Mouse (Mus musculus): ENCODE data around the gene Kctd20.
"Not testable (repeated sequence)": the region's sequence is repeated elsewhere in the genome, so short reads cannot be mapped to it uniquely, and the experiment has no call there.

Kctd20 gene

DNA sequence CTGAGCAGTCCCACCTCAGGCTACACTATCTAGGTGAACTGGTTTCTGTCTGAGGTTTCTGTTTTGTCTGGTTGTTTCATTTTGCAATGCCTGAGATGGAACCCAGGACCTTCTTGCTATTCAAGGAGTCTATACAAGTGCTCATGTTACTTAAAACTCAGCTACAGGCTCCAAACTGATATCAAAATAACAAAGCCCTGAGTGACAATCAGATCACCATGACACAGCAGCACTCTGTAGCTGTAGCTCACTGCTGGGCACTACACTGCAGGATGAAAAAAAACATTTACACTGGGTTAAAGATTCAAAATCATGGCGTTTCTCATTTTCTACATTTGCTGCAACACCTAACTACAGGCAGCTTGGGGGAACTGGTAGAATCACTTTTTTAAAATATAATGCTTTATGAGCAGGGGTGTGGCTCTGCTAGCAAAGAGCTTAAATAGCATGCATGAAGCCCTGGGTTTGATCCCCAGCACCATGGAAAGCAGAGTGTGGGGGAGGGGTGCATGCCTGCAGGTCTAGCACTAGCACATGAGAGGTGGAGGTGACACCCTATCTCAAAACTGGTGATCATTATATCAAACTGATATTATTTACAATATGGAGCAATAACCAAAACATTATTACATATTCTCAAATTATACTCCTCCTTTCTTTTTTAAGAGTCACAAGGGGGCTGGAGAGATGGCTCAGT lies 33.1 kb downstream of the Kctd20 start:
- no peak for DNase-seq (ENCODE audit: low spot score in 2 of 2)

GRCm38 (mm10) chr17:28986833-28987232 lies 35.1 kb downstream of the Kctd20 start:
- peak in 1 of 2 experiments; percentile 6 for DNase-seq (ENCODE audit: low spot score in 2 of 2)

GRCm38 (mm10) chr17:28987713-28988112 lies 36.0 kb downstream of the Kctd20 start:
- no peak for DNase-seq (ENCODE audit: low spot score in 2 of 2)

DNA sequence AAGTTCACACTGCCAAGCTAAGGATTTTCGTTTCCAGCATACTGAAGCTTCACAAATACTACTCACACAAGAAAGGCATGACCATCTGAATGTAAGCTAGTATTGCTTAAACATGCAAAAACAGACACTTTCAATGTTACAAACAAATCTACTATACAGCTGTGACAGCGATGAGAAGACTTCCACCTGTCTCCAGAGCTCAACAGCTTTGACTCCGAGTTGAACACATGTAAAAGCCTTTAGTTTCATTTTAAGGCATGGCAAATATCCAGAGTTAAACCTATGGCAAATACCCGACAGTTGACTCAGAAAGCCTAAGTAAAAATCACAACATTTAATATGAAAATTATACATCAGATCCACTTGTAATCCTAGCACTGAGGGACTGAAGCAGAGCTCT lies 36.5 kb downstream of the Kctd20 start:
- DNase-seq (ENCODE audit: low spot score in 2 of 2), result no peak

- no peak for DNase-seq (ENCODE audit: low spot score in 2 of 2)
These were observed 37.2 kb downstream of the Kctd20 start for GRCm38 (mm10) chr17:28988996-28989395.

- DNase-seq (ENCODE audit: low spot score in 2 of 2), result no peak
These were observed 38.3 kb downstream of the Kctd20 start for GRCm38 (mm10) chr17:28990060-28990459.

GRCm38 (mm10) chr17:28991286-28991685 lies 39.5 kb downstream of the Kctd20 start:
- DNase-seq (ENCODE audit: low spot score in 2 of 2), result no peak

- peak in 1 of 2 experiments; percentile 33 for DNase-seq (ENCODE audit: low spot score in 2 of 2)
These were observed 40.4 kb downstream of the Kctd20 start for GRCm38 (mm10) chr17:28992105-28992504.

DNA sequence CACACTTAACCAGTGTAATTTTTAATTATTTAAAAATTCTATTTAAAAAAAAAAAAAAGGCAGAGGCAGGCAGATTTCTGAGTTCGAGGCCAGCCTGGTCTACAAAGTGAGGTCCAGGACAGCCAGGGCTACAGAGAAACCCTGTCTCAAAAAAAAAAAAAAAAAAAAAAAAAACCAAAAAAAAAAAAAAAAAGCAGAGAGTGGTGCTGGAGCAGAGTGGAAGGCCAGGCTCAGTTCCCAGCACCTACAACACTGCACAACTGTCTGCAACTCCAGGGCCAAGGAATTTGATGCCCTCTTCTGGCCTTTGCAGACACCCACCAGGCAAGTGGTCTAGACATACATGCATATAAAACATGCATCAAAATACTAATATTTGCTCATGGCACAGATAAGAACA lies 41.3 kb downstream of the Kctd20 start:
- not testable (repeated sequence) for DNase-seq (ENCODE audit: low spot score in 2 of 2)

- DNase-seq (ENCODE audit: low spot score in 2 of 2), result no peak
These were observed 42.9 kb downstream of the Kctd20 start for GRCm38 (mm10) chr17:28994615-28995014.

DNA sequence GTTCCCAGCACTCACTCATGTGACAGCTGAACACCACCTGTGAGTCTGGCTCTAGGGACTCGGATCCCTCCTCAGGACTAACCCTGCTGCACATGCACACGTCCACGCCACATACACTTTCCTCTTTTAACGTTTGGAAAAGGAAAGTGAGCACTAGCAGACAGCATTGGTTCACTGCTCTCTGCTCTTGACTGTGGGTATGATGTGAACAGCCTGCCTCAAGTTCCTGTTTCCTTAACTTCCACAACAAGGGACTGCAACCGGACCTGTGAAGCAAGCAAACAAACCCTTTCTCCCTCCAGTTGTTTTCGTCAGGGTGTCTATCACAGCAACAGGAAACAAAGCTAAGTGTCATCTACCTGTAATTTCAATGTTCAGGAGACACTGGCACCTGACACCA lies 48.7 kb downstream of the Kctd20 start:
- no peak for DNase-seq (ENCODE audit: low spot score in 2 of 2)

DNA sequence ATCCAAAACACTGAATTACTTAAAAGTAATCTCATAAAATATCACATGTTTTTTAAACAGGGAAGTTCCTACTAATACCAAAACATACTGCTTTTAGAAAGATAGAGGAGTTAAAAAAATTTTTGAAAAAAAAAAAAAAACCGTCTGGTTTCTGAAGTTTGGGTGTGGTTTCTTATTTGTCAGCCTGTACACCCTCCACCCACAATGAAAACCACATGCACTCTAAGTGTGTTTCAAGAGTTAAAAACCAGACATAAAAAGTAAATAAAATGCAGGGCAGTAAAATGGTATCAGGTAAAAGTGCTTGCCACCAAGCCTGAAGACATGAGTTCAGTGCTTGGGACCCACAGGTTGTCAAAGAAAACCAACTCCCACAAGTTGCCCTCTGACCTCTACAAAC lies 52.0 kb downstream of the Kctd20 start:
- no peak for DNase-seq (ENCODE audit: low spot score in 2 of 2)

- no peak for DNase-seq (ENCODE audit: low spot score in 2 of 2)
These were observed 53.3 kb downstream of the Kctd20 start for GRCm38 (mm10) chr17:29005002-29005401.

DNA sequence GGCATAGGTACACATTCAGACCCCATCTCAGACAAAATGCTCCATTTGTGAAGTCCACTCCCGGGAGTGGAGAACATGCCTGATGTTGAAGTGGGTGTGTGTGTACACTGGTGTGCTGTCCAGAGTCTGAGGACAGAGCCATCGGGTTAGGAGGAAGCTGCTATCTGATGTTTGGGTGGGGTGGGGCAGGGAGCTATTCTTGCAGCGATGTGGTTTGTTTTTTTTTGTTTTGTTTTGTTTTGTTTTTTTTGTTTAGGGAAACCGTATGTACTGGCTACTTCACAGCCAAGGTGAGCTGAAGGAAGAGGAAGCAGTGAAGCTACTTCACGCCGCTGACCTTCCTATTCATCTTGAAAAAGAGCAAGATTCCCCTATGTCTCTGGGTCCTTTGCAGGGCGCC lies 55.1 kb downstream of the Kctd20 start:
- DNase-seq (ENCODE audit: low spot score in 2 of 2), result no peak

DNA sequence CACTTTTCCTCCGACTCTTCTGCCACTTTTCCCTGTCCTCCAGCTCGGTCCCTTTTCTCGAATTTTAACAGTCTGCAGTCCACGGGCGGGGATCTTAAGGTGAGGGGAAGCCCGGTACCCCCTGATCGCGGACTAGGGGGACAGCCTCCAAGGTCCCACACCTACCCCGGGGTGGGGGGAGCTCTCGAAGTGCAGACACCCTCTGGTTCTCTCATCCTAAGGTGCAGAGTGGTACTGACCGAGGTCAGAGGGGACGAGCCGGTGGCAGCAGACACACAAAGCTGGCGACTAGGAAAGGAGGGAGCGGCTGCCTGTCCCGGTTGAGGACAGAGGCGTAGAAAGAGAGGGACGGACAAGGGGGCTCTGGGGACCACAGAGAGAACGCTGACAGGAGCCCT lies 55.5 kb downstream of the Kctd20 start:
- DNase-seq (ENCODE audit: low spot score in 2 of 2), result peak in 1 of 2 experiments; percentile 37

DNA sequence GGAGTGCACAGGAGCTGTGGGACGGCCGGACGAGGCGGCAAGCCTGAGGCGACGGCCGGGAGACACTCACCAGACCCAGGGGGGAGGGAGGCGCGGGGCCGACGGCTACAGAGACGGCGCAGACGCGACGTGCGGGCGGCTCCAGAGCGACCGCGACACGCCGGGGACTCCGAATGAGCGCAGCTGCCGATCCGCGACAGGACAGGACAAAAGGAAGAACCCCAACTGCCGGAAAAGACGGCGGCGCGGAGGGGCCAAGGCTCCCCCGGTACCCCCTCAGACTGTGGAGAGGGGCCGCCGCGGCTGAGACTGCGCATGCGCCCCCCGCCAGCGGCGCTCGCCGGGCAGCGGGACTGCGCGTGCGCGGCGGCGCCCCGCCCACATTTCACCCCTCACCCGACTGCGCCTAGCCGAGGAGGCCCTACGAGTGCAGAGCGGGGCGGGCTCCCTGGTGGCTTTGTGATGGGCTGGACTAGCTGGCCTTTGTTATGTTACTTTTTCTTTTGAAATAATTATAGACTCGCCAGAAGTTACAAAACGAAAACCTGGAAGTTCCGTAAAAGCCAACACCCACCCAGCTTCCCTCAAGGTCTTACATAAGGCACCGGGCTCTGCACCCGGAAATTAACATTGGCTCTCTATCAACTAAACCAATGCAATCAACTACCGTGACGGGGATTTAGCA lies 56.0 kb downstream of the Kctd20 start, which contains the start of gene Stk38:
Gene Stk38 (minus strand): TSS at position 355 of the 685 bp plus-strand sequence.
- DNase-seq (ENCODE audit: low spot score in 2 of 2), result peak; percentile 94 to 95

GRCm38 (mm10) chr17:29008326-29008650 lies 56.5 kb downstream of the Kctd20 start:
- no peak for DNase-seq (ENCODE audit: low spot score in 2 of 2)

- DNase-seq (ENCODE audit: low spot score in 2 of 2), result no peak
These were observed 57.4 kb downstream of the Kctd20 start for GRCm38 (mm10) chr17:29009181-29009580.

- peak in 1 of 2 experiments; percentile 63 for DNase-seq (ENCODE audit: low spot score in 2 of 2)
These were observed 62.5 kb downstream of the Kctd20 start for GRCm38 (mm10) chr17:29014235-29014634.

- no peak for DNase-seq (ENCODE audit: low spot score in 2 of 2)
These were observed 63.9 kb downstream of the Kctd20 start for GRCm38 (mm10) chr17:29015638-29016037.

- DNase-seq (ENCODE audit: low spot score in 2 of 2), result no peak
These were observed 65.0 kb downstream of the Kctd20 start for GRCm38 (mm10) chr17:29016705-29017104.

- peak; percentile 65 to 73 for DNase-seq (ENCODE audit: low spot score in 2 of 2)
These were observed 66.7 kb downstream of the Kctd20 start for GRCm38 (mm10) chr17:29018292-29018984.
